Mouse (Mus musculus) liver, postnatal 0 days (tissue): ENCODE data around the gene Atp6v0e.

Experiments used
- CTCF ChIP-seq: sonication (generic); IDR thresholded peaks from 2 replicates; pipeline ENCODE4 v1.5.1; 2016; ENCODE audit warnings: antibody characterized with exemption, low read depth
- EP300 ChIP-seq: IDR thresholded peaks from 2 replicates; pipeline ENCODE4 v1.6.1; 2016; ENCODE audit warnings: antibody characterized with exemption, low read depth, mild to moderate bottlenecking

DNA sequence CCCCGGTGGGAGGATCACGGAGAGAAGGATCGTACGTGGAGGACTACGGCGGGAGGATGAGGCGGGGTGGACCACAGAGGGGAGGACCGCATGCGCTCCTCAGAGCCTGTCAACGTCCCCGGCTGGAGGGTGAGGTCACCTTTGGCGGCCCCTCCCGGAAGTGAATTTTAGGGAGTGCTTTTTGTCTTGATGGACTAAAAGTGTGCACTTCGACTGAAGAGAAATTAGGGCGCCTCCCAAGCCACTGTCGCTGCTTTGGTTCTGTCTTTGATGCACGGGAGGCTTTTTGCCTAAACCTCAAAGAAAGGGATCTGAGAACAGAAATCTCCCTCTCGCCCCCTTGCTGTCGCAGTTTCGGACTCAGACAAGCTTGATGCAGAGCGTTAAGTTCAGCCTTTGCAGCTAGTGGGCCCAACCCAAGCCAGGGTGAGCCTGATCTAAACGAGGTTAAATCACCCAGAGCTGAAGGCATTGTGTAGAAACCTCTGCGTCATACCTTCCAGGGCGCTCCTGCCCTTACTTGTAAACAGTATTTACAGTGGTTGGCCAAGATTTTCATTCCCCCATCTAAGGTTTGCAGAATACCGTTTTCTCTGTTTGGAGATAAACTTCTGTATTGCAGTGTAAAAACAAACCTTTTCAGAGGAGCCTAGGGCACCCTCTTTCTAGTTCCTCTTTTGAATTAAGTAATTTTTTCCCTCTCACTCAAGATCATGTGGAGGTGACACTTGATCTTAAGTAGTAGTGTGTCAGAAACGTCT, 13.8 kb downstream of the Atp6v0e start:
- TF ChIP-seq CTCF (peak; percentile 39; the same call in 1 of the 2 replicates), EP300 (no peak)
